Mouse (Mus musculus): ENCODE results near the gene Tpcn1. TPM values are rescaled to one million over a fixed set of nuclear protein-coding genes. Genes with fewer than 3 reads are reported as not detected.
"Not testable (repeated sequence)": the region's sequence is repeated elsewhere in the genome, so short reads cannot be mapped to it uniquely, and the experiment has no call there.

Gene Tpcn1
- total and polyA plus RNA-seq, 2 experiments: 7.6 to 51.9 TPM

DNA sequence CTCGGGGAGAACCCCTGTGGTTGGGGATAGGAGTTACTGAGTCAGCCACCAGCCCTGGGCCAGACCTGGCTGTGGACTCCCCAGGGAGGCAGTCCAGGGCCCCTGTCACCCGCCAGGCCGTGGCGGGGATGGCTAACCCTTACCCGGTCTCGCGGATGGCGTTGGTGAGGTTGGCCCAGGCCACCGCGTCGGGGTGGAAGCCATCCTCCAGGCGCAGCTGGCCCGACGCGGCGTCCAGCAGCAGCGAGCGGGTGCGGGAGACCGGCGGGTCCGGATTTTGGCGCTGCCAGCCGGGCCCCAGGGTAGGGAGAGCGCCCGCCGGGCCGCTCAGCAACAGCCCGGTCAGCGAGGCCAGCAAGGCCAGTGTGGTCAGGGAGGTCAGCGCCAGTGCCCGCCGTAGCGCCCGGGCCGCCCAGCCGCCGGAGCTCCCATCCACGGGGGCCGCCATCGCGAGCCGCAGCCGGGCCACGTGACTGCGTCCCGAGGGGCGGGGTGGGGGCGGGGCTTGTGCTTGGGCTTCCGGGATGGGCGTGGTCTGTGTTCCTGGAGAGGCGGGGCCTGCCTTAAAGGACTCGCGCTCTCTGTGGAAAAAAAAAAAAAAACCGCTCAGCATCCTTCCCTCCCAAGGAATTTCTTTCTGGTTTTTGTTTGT is 85.2 kb downstream of the Tpcn1 start, which contains the start of gene Plbd2:
Gene Plbd2 (minus strand): TSS at position 482 of the 652 bp plus-strand sequence.
- peak within 1 kb of the TSS; percentile 88 for H3K9ac ChIP-seq (ENCODE audit: low read depth, low read length)
- peaks cover 14% of the 10 kb centered on the region for H3K4me1 ChIP-seq (ENCODE audit: control insufficient read depth, insufficient read depth, low read length)
- H3K4me3 ChIP-seq (ENCODE audit: insufficient read depth, low read depth, low read length): peak within 1 kb of the TSS; percentile 76
- H3K36me3 ChIP-seq (ENCODE audit: control insufficient read depth, insufficient read depth, low read length): no peaks in the 10 kb centered on the region
- under 1% methylated on average over 55 of the region's 55 CpGs for whole genome bisulfite sequencing
- H3K27me3 ChIP-seq (ENCODE audit: control insufficient read depth, insufficient read depth, low read length): no peaks in the 10 kb centered on the region
- TF ChIP-seq CTCF (IDR thresholded peaks at IDR 0.05; ENCODE audit: low read depth, low read length) (no peak), POLR2A (IDR thresholded peaks at IDR 0.05; ENCODE audit: extremely low read depth, insufficient read depth, low read length) (peak; percentile 80)
- H3K27ac ChIP-seq (replicated peaks; ENCODE audit: insufficient read depth, low read depth, low read length): peak within 1 kb of the TSS; percentile 67
- peaks cover 16% of the 10 kb centered on the region; the same call in 1 of the 2 replicates for H3K79me2 ChIP-seq (ENCODE audit: control insufficient read depth, insufficient read depth, low read length)
- DNase-seq (ENCODE audit: extremely low read depth, low read depth, low spot score): no peak

DNA sequence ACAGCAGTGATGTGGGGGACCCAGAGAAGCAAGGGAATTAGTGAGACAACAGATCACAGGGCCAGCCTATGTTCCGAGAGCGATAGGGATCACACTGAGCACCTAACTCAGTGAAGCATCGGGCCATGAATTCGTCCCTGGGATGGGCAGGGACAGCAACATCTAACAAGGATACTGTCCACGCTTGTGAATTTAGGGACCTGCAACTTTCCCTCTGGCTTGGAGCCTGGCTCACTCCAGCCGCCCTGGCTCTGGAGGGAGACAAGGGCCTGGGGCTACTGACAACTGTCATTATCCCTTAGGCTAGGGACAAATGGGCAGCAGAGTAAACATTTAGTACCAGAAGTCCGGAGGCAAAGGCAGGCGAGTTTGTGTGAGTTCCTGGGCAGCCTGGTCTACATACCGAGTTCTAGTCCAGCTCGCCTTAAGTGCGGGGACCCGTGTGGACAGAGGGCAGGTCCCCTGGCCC is 85.8 kb downstream of the Tpcn1 start:
- Histone ChIP-seq H3K9ac (ENCODE audit: low read depth, low read length) (peak overlapping the region; percentile 88), H3K79me2 (ENCODE audit: control insufficient read depth, insufficient read depth, low read length) (peaks cover 16% of the 10 kb centered on the region; the same call in 1 of the 2 replicates), H3K36me3 (ENCODE audit: control insufficient read depth, insufficient read depth, low read length) (no peaks in the 10 kb centered on the region), H3K27me3 (ENCODE audit: control insufficient read depth, insufficient read depth, low read length) (no peaks in the 10 kb centered on the region), H3K4me3 (ENCODE audit: insufficient read depth, low read depth, low read length) (peak overlapping the region; percentile 76), H3K27ac (replicated peaks; ENCODE audit: insufficient read depth, low read depth, low read length) (peak overlapping the region; percentile 67), H3K4me1 (ENCODE audit: control insufficient read depth, insufficient read depth, low read length) (peaks cover 14% of the 10 kb centered on the region)
- 6% methylated on average over 12 of the region's 12 CpGs for WGBS
- no peak for DNase-seq (ENCODE audit: extremely low read depth, low read depth, low spot score)
- no peak for TF ChIP-seq CTCF (IDR thresholded peaks at IDR 0.05; ENCODE audit: low read depth, low read length)
- TF ChIP-seq POLR2A (IDR thresholded peaks at IDR 0.05; ENCODE audit: extremely low read depth, insufficient read depth, low read length): no peak

DNA sequence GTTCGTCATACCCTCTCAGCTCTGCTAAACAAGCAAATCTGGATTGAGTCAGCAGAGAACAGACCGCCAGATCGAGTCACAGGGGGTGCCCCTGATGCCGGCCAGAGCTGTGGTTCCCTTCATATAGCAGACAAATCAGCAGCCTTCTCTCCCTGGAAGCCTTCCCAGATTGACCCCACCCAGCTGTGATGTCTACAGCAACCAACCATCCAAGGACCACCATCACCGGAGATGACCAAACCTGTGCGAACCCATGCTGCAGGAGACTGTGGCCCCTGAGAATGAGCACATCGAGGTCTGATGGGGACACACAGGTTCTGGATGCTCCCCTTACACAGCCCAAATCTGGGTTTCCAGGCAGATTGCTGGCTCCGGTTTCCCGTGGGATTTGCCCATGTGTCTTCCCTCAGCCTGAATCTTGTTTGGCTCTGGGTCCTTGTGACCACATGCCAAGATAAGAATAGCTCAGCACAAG is 86.3 kb downstream of the Tpcn1 start:
- WGBS: 55% methylated on average over 9 of the region's 9 CpGs
- H3K4me3 ChIP-seq (ENCODE audit: insufficient read depth, low read depth, low read length): peak overlapping the region; percentile 76; the same call in 1 of the 2 replicates
- no peaks in the 10 kb centered on the region for H3K36me3 ChIP-seq (ENCODE audit: control insufficient read depth, insufficient read depth, low read length)
- H3K9ac ChIP-seq (ENCODE audit: low read depth, low read length): peak overlapping the region; percentile 88
- H3K27me3 ChIP-seq (ENCODE audit: control insufficient read depth, insufficient read depth, low read length): no peaks in the 10 kb centered on the region
- H3K79me2 ChIP-seq (ENCODE audit: control insufficient read depth, insufficient read depth, low read length): peaks cover 16% of the 10 kb centered on the region; the same call in 1 of the 2 replicates
- peak overlapping the region; percentile 67; the same call in 1 of the 2 replicates for H3K27ac ChIP-seq (replicated peaks; ENCODE audit: insufficient read depth, low read depth, low read length)
- peaks cover 15% of the 10 kb centered on the region for H3K4me1 ChIP-seq (ENCODE audit: control insufficient read depth, insufficient read depth, low read length)
- DNase-seq (ENCODE audit: extremely low read depth, low read depth, low spot score): no peak
- no peak for TF ChIP-seq POLR2A (IDR thresholded peaks at IDR 0.05; ENCODE audit: extremely low read depth, insufficient read depth, low read length)
- TF ChIP-seq CTCF (IDR thresholded peaks at IDR 0.05; ENCODE audit: low read depth, low read length): no peak

DNA sequence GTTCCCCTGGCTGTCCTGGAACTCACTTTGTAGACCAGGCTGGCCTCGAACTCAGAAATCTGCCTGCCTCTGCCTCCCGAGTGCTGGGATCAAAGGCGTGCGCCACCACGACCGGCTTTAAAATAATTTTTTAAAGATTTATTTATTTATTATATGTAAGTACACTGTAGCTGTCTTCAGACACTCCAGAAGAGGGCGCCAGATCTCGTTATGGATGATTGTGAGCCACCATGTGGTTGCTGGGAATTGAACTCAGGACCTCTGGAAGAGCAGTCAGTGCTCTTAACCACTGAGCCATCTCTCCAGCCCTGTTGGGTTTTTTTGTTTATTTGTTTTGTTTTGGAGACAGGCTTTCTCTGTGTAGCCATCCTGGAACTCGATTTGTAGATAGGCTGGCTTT is 87.9 kb downstream of the Tpcn1 start:
- not testable (repeated sequence) for H3K9ac ChIP-seq (ENCODE audit: low read depth, low read length); H3K4me3 ChIP-seq (ENCODE audit: insufficient read depth, low read depth, low read length); H3K27me3 ChIP-seq (ENCODE audit: control insufficient read depth, insufficient read depth, low read length); H3K36me3 ChIP-seq (ENCODE audit: control insufficient read depth, insufficient read depth, low read length); DNase-seq (ENCODE audit: extremely low read depth, low read depth, low spot score); H3K27ac ChIP-seq (replicated peaks; ENCODE audit: insufficient read depth, low read depth, low read length)
- Histone ChIP-seq H3K4me1 (ENCODE audit: control insufficient read depth, insufficient read depth, low read length) (peaks cover 22% of the 10 kb centered on the region), H3K79me2 (ENCODE audit: control insufficient read depth, insufficient read depth, low read length) (peaks cover 16% of the 10 kb centered on the region; the same call in 1 of the 2 replicates)
- WGBS: 90% methylated on average over 9 of the region's 9 CpGs

DNA sequence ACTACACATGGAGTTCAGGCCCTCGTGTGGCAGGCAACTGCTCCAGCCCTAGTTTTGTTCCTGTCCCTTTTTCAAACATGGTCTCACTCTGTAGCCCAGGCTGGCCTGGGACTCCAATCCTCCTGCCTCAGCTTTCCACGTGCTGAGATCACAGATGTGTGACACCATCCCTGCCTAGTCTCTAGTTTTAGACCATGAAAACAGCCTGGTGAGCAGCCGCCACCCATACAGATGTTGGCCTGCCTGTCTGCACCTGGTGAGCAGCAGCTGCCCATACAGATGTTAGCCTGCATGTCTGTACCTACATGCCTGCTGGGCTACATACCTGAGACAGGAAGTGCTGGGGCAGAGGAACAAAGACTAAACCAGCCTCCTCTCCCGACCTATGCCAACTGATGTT is 89.3 kb downstream of the Tpcn1 start:
- H3K36me3 ChIP-seq (ENCODE audit: control insufficient read depth, insufficient read depth, low read length): no peaks in the 10 kb centered on the region
- peaks cover 25% of the 10 kb centered on the region for H3K4me1 ChIP-seq (ENCODE audit: control insufficient read depth, insufficient read depth, low read length)
- no peak overlapping the region for H3K27ac ChIP-seq (replicated peaks; ENCODE audit: insufficient read depth, low read depth, low read length)
- WGBS: 91% methylated on average over 4 of the region's 4 CpGs
- no peak overlapping the region for H3K4me3 ChIP-seq (ENCODE audit: insufficient read depth, low read depth, low read length)
- no peak for TF ChIP-seq CTCF (IDR thresholded peaks at IDR 0.05; ENCODE audit: low read depth, low read length)
- no peak for TF ChIP-seq POLR2A (IDR thresholded peaks at IDR 0.05; ENCODE audit: extremely low read depth, insufficient read depth, low read length)
- H3K9ac ChIP-seq (ENCODE audit: low read depth, low read length): no peak overlapping the region
- H3K27me3 ChIP-seq (ENCODE audit: control insufficient read depth, insufficient read depth, low read length): no peaks in the 10 kb centered on the region
- peaks cover 16% of the 10 kb centered on the region; the same call in 1 of the 2 replicates for H3K79me2 ChIP-seq (ENCODE audit: control insufficient read depth, insufficient read depth, low read length)
- DNase-seq (ENCODE audit: extremely low read depth, low read depth, low spot score): no peak

DNA sequence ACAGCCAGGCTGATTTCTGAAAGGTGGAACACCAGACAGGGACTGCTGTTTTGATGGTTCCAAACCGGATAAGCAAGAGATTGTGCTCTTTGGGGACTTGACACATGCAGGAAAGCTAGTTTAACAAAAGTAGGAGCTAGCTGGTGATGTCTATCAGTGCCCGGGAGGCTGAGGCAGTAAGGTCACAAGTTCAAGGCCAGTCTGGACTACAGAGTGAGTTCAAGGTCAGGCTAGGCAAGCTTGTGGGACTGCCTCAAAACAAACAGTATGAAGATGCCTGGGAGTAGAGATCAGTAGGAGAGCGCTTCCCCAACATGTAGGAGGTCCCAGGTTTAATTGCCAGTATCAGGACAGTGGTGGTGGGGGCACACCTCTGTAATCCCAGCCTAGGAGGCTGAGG is 91.4 kb downstream of the Tpcn1 start:
- Histone ChIP-seq H3K4me3 (ENCODE audit: insufficient read depth, low read depth, low read length) (no peak overlapping the region), H3K4me1 (ENCODE audit: control insufficient read depth, insufficient read depth, low read length) (peaks cover 27% of the 10 kb centered on the region), H3K27me3 (ENCODE audit: control insufficient read depth, insufficient read depth, low read length) (no peaks in the 10 kb centered on the region), H3K79me2 (ENCODE audit: control insufficient read depth, insufficient read depth, low read length) (peaks cover 7% of the 10 kb centered on the region; the same call in 1 of the 2 replicates), H3K36me3 (ENCODE audit: control insufficient read depth, insufficient read depth, low read length) (no peaks in the 10 kb centered on the region), H3K27ac (replicated peaks; ENCODE audit: insufficient read depth, low read depth, low read length) (no peak overlapping the region), H3K9ac (ENCODE audit: low read depth, low read length) (no peak overlapping the region)
- TF ChIP-seq CTCF (IDR thresholded peaks at IDR 0.05; ENCODE audit: low read depth, low read length): no peak
- no peak for TF ChIP-seq POLR2A (IDR thresholded peaks at IDR 0.05; ENCODE audit: extremely low read depth, insufficient read depth, low read length)
- peak; percentile 61 for DNase-seq (ENCODE audit: extremely low read depth, low read depth, low spot score)
- WGBS: 51% methylated on average over 3 of the region's 3 CpGs
